Mouse (Mus musculus) intestine, postnatal 0 days (tissue): ENCODE data around the gene Fmo2. TPM values are rescaled to one million over a fixed set of nuclear protein-coding genes. Genes with fewer than 3 reads are reported as not detected.

ENCODE experiments used
- ATAC-seq: fragments of 200-750 bp; cut with Nextera tagmentation; 2 replicates; pipeline ENCODE4 v1.8.0; 2017; ENCODE audit warnings: mild to moderate bottlenecking, moderate TSS enrichment, moderate library complexity
- H3K27ac ChIP-seq: fragments of 300-500 bp; sonication (generic); 2 replicates; pipeline ENCODE4 v1.5.1; 2014; ENCODE audit warnings: mild to moderate bottlenecking, low read depth, low read length, moderate library complexity
- H3K27me3 ChIP-seq: fragments of 300-500 bp; sonication (generic); replicated peaks from 2 replicates; pipeline ENCODE4 v1.6.1; 2014; ENCODE audit warnings: low read length, mixed read lengths; ENCODE audit not compliant: control insufficient read depth, insufficient read depth
- H3K36me3 ChIP-seq: fragments of 300-500 bp; sonication (generic); 2 replicates; pipeline ENCODE4 v1.6.1; 2014; ENCODE audit warnings: mild to moderate bottlenecking, moderate library complexity; ENCODE audit not compliant: control insufficient read depth, insufficient read depth
- H3K4me1 ChIP-seq: fragments of 300-500 bp; sonication (generic); replicated peaks from 2 replicates; pipeline ENCODE4 v1.6.1; 2014; ENCODE audit warnings: antibody characterized with exemption, low read length, mixed read lengths; ENCODE audit not compliant: control insufficient read depth, insufficient read depth
- H3K4me2 ChIP-seq: fragments of 300-500 bp; sonication (generic); replicated peaks from 2 replicates; pipeline ENCODE4 v1.6.1; 2014; ENCODE audit warnings: low read depth, mild to moderate bottlenecking, moderate library complexity
- H3K4me3 ChIP-seq: fragments of 300-500 bp; sonication (generic); 2 replicates; pipeline ENCODE4 v1.5.1; 2014; ENCODE audit warnings: low read depth, low read length
- H3K9ac ChIP-seq: fragments of 300-500 bp; sonication (generic); 2 replicates; pipeline ENCODE4 v1.6.1; 2014; ENCODE audit warnings: mild to moderate bottlenecking, low read depth, low read length
- H3K9me3 ChIP-seq: fragments of 300-500 bp; sonication (generic); 2 replicates; pipeline ENCODE4 v1.6.1; 2016; ENCODE audit warnings: mixed run types; ENCODE audit not compliant: control insufficient read depth
- CTCF ChIP-seq: sonication (generic); IDR thresholded peaks from 2 replicates; pipeline ENCODE4 v1.5.1; 2016; ENCODE audit warnings: low read depth, mild to moderate bottlenecking, control low read depth, antibody characterized with exemption, moderate library complexity
- WGBS: fragments of 180-500 bp; shearing (Covaris S2); extraction: QIAGEN DNeasy Blood & Tissue Kit; methylation state at CpG from one replicate; pipeline ENCODE4 v1.1.7; 2014; 5-methylcytosine and 5-hydroxymethylcytosine counted together
- polyA plus RNA-seq: library from polyadenylated mRNA; unstranded; fragments of >200 nt; fragmentation: Nextera tagmentation; extraction: Ambion mirVana; gene quantifications from 2 replicates; pipeline ENCODE4 v1.2.1, GENCODE M21; 2015

Fmo2 gene
- polyA plus RNA-seq, 1 experiment from 2014 or later, result 4.4 TPM

DNA sequence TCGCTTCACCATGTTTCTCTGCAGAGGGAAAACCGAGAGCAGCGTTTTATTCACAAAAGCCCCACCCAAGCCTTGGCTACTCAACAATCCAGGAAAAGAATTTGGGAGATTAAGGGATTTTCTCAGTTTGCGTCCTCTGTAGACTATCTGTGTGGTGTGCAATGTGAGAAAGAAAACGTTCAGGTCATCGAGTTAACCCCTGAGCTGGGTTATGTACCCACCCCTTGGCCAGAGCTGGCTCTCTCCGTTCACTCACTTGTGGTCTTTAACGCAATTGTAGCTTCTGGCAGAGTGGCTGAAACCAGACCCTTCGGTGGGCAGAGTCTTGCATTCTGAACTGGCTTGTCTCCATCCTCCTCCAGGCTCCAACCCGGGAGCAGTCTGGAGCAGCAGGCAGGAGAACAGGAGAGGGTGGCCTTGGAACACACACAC is 39.0 kb downstream of the Fmo2 start:
- H3K27me3 ChIP-seq, result no peaks in the 10 kb centered on the region
- WGBS, result 41% methylated on average over 10 of the region's 10 CpGs
- no peak for TF ChIP-seq CTCF
- H3K9ac ChIP-seq, result no peak overlapping the region
- peak; percentile 35 for ATAC-seq
- H3K9me3 ChIP-seq, result no peaks in the 10 kb centered on the region
- H3K4me1 ChIP-seq, result no peaks in the 10 kb centered on the region
- no peak overlapping the region for H3K4me3 ChIP-seq
- no peak overlapping the region for H3K27ac ChIP-seq
- no peak overlapping the region for H3K4me2 ChIP-seq
- H3K36me3 ChIP-seq, result no peaks in the 10 kb centered on the region

DNA sequence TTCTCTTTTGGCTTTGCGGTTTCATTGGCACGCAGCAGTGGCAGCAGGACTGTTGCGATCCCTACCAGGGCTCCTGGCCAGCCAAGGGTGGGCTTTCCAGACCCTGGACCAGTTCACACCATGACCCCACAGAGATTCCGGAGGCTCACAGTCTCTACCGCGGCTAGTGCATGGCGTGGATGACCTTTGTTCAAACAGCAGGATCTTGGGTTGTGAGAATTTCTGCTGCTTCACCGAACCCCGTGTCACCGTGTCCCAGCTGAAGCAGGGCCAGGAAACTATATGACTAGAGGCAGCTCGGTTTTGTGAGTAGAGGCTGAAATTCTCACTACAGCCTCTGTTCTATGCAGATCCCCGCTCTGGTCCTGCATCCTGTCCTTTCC is 39.8 kb downstream of the Fmo2 start:
- no peak for TF ChIP-seq CTCF
- Histone ChIP-seq H3K9ac (no peak overlapping the region), H3K36me3 (no peaks in the 10 kb centered on the region), H3K4me1 (no peaks in the 10 kb centered on the region; the same call in 1 of the 2 replicates), H3K27ac (no peak overlapping the region), H3K4me3 (no peak overlapping the region), H3K27me3 (no peaks in the 10 kb centered on the region), H3K4me2 (peak overlapping the region; percentile 40; the same call in 1 of the 2 replicates), H3K9me3 (no peaks in the 10 kb centered on the region)
- ATAC-seq, result no peak
- 53% methylated on average over 12 of the region's 12 CpGs for WGBS

DNA sequence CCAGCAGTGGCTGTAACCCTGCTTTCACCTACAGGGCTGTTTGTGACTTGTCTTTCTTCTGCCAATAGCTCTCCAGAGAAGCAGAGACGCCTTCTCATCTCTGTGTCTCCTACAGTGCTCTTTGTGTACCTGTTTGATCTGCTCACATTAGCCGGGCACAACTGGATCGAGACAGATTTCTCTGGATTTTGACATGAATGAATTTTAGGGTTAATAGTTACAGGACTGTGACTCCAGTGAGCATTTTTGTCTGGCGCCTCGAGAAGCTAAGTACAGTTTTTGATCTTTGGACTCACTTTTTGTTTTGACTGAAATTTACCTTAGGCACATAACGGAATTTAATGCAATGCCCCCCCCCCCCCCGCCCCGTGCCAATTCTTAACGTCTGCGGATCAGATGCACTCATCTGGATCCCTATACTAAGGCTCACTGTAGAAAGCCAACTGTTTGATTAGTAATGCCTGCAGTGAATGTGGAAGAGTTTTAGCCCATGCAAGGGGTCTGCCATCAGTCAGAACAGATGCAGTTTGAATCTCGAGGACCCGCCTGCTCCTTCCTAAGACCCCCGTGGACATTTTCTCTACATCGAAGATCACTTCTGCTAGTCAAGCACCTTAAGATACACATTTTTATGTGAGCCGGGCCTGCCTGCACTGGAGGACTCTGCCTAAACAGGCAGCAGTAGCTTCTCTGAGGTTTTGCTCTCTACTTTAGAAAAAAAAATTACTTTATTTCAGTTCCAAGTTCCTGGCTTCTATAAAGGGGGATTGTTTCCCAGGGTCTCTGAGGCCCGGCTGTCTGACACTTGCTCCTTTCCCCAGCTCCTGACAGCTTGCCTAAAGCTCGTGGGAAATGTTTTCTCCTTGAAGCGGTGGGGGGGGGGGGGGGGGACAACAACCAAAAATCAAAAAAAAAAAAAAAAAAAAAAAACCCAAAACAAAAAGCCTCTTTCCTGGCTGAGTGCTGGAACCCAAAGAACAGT is 40.5 kb downstream of the Fmo2 start:
- ATAC-seq, result no peak
- Histone ChIP-seq H3K27ac (no peak overlapping the region), H3K27me3 (no peaks in the 10 kb centered on the region), H3K4me2 (peak overlapping the region; percentile 40; the same call in 1 of the 2 replicates), H3K9me3 (no peaks in the 10 kb centered on the region), H3K4me3 (no peak overlapping the region), H3K4me1 (no peaks in the 10 kb centered on the region; the same call in 1 of the 2 replicates), H3K36me3 (no peaks in the 10 kb centered on the region), H3K9ac (no peak overlapping the region)
- 63% methylated on average over 17 of the region's 18 CpGs for WGBS
- no peak for TF ChIP-seq CTCF

DNA sequence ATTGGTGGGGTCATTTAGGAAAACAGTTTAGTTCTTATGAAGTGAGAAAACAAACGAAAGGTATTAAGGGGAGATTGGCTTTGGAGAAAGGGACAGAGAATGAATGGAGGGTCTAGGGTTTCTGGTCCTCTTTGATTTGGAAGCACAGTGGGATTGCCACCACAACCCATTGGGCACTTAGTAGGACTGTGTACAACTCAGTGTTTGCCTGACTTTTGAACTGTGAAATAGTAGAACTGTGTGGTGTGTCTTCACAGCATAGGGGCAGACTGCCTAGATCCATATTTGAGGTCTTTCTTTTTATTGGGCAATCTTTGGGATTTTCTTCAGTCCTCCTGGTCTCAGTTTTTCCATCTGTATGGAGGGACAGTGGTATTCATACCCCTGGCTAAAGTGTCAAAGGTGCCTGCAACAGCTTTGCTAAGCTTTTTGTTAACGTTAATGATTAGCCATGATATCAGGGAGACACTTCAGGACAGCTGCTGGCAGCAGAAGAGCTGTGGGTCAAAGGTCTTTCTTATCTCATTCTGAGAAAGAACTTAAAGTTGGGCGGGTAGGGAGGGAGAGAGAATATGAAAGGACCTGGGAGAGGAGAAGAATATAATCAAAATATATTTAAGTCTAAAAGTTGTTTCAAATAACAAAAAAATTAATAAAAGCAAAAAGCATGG is 44.6 kb downstream of the Fmo2 start:
- H3K27ac ChIP-seq, result peak overlapping the region; percentile 35; the same call in 1 of the 2 replicates
- H3K36me3 ChIP-seq, result no peaks in the 10 kb centered on the region
- H3K9ac ChIP-seq, result no peak overlapping the region
- no peak overlapping the region for H3K4me2 ChIP-seq
- H3K27me3 ChIP-seq, result no peaks in the 10 kb centered on the region
- no peak for TF ChIP-seq CTCF
- no peaks in the 10 kb centered on the region; the same call in 1 of the 2 replicates for H3K4me1 ChIP-seq
- peak; percentile 90 for ATAC-seq
- no peaks in the 10 kb centered on the region for H3K9me3 ChIP-seq
- no peak overlapping the region for H3K4me3 ChIP-seq
- WGBS, result 38% methylated on average over 3 of the region's 3 CpGs

DNA sequence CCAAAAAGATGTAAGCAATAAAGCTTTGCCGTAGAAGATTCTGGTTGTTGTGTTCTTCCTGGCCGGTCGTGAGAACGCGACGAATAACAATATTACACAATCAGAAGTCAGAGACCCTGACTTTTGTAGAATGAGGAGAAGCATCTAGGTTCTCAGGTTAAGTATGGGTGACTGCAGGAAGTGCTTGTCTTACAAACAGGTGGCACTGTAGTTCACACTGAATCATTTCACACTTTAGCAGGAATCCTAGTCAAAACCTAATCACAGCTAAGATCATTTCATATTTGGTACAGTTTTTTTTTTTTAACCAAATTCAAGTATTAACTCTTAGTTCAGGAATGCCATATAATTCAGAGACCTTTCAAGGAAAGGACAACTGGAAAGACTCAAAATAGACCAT is 51.0 kb downstream of the Fmo2 start:
- Histone ChIP-seq H3K4me1 (no peaks in the 10 kb centered on the region; the same call in 1 of the 2 replicates), H3K27ac (no peak overlapping the region), H3K4me2 (no peak overlapping the region), H3K9ac (no peak overlapping the region), H3K36me3 (no peaks in the 10 kb centered on the region), H3K27me3 (no peaks in the 10 kb centered on the region), H3K4me3 (no peak overlapping the region), H3K9me3 (no peaks in the 10 kb centered on the region)
- no peak for TF ChIP-seq CTCF
- WGBS, result 95% methylated on average over 6 of the region's 6 CpGs
- no peak for ATAC-seq

DNA sequence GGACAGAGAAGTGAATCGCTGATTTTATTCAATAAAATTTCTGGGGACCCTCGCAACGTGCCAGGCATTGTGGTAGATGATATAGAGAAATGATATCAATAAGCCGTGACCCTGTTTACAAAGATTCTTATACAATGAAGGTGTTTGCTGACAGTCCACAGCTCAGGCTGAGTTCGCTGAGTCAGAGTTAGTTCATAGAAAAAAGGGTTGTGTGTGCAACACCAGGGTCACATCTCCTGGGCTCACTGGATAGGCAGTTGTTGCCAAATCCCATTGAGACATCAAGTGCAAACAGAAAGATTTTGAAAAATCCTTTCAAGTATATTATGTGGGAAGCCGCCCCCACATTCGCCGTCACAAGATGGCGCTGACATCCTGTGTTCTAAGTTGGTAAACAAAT is 58.3 kb downstream of the Fmo2 start:
- Histone ChIP-seq H3K4me1 (no peaks in the 10 kb centered on the region), H3K4me2 (no peak overlapping the region), H3K27me3 (no peaks in the 10 kb centered on the region), H3K4me3 (no peak overlapping the region), H3K9ac (no peak overlapping the region), H3K27ac (no peak overlapping the region), H3K36me3 (no peaks in the 10 kb centered on the region), H3K9me3 (no peaks in the 10 kb centered on the region)
- no peak for TF ChIP-seq CTCF
- WGBS, result 94% methylated on average over 9 of the region's 9 CpGs
- ATAC-seq, result no peak
